17 mouse cellular contexts compared by ENCODE assay signal in genomic region chr8:11923115-11923514, GRCm38 (mm10).
A peak's percentile ranks its signal among the peaks of the same experiment; 100 is the strongest.
DNase-seq lines count a peak whose midpoint lies in the region; ATAC-seq and TF ChIP-seq lines count a peak whose summit lies in the region.
"Had no signal": no experiment of that assay in that cellular context is flagged by ENCODE, and none has a peak within 500 bp of the region (broad histone marks: within the 10 kb centered on the region; RNA-seq: fewer than 3 reads in every experiment).

No protein-coding gene starts in this region.

- no peak overlapping the region for H3K4me3 ChIP-seq in forebrain, embryonic 16.5 days (replicated peaks; ENCODE audit: low read length)
- H3K4me3 ChIP-seq in forebrain, embryonic 11.5 days (ENCODE audit: low read depth, low read length), result no peak overlapping the region
- no peak overlapping the region for H3K4me3 ChIP-seq in intestine, postnatal 0 days (ENCODE audit: low read depth, low read length)
- no peak overlapping the region for H3K4me3 ChIP-seq in intestine, embryonic 15.5 days (replicated peaks)
- no peak overlapping the region for H3K4me3 ChIP-seq in midbrain, postnatal 0 days (ENCODE audit: low read depth, low read length)
- no peak overlapping the region for H3K4me3 ChIP-seq in midbrain, embryonic 16.5 days (ENCODE audit: low read depth, low read length)
- no peak overlapping the region for H3K4me3 ChIP-seq in hindbrain, postnatal 0 days (ENCODE audit: low read length)
- H3K4me3 ChIP-seq: embryonic facial prominence, embryonic 13.5 days; limb, embryonic 10.5 days had no signal

- peak; percentile 62 for TF ChIP-seq CTCF in intestine, postnatal 0 days (IDR thresholded peaks at IDR 0.05; ENCODE audit: low read depth)
- TF ChIP-seq CTCF in midbrain, postnatal 0 days (IDR thresholded peaks at IDR 0.05), result peak; percentile 39
- peak; percentile 31; the same call in 1 of the 2 replicates for TF ChIP-seq CTCF in hindbrain, postnatal 0 days (IDR thresholded peaks at IDR 0.05; ENCODE audit: low read depth)

- no peaks in the 10 kb centered on the region for H3K9me3 ChIP-seq in forebrain, embryonic 16.5 days (ENCODE audit: control insufficient read depth, low read length)
- no peaks in the 10 kb centered on the region for H3K9me3 ChIP-seq in forebrain, embryonic 11.5 days (ENCODE audit: control insufficient read depth, low read length)
- H3K9me3 ChIP-seq in intestine, postnatal 0 days (ENCODE audit: control insufficient read depth), result no peaks in the 10 kb centered on the region
- H3K9me3 ChIP-seq in intestine, embryonic 15.5 days, result no peaks in the 10 kb centered on the region
- no peaks in the 10 kb centered on the region for H3K9me3 ChIP-seq in midbrain, postnatal 0 days (ENCODE audit: low read length)
- H3K9me3 ChIP-seq in midbrain, embryonic 16.5 days (replicated peaks; ENCODE audit: control insufficient read depth, low read length, poor library complexity, severe bottlenecking), result no peaks in the 10 kb centered on the region
- no peaks in the 10 kb centered on the region for H3K9me3 ChIP-seq in hindbrain, postnatal 0 days (ENCODE audit: low read length)
- H3K9me3 ChIP-seq: embryonic facial prominence, embryonic 13.5 days; limb, embryonic 10.5 days had no signal

- peak; percentile 31; the same call in 1 of the 2 replicates for ATAC-seq in forebrain, embryonic 16.5 days
- ATAC-seq in forebrain, embryonic 11.5 days (replicated peaks; ENCODE audit: low FRiP score), result no peak
- ATAC-seq in intestine, postnatal 0 days, result no peak
- no peak for ATAC-seq in intestine, embryonic 15.5 days
- ATAC-seq in midbrain, postnatal 0 days (ENCODE audit: low FRiP score), result no peak
- no peak for ATAC-seq in midbrain, embryonic 16.5 days
- no peak; the same call in 1 of the 2 replicates for ATAC-seq in hindbrain, postnatal 0 days
- ATAC-seq: liver, postnatal 0 days had no signal

- H3K9ac ChIP-seq in forebrain, embryonic 16.5 days (replicated peaks; ENCODE audit: low read depth, low read length), result no peak overlapping the region
- H3K9ac ChIP-seq in forebrain, embryonic 11.5 days (ENCODE audit: low read length), result no peak overlapping the region
- no peak overlapping the region for H3K9ac ChIP-seq in intestine, postnatal 0 days (ENCODE audit: low read depth, low read length)
- H3K9ac ChIP-seq in intestine, embryonic 15.5 days, result no peak overlapping the region
- no peak overlapping the region for H3K9ac ChIP-seq in midbrain, postnatal 0 days (replicated peaks; ENCODE audit: low read length, poor library complexity, severe bottlenecking)
- H3K9ac ChIP-seq in midbrain, embryonic 16.5 days (ENCODE audit: low read depth, low read length), result no peak overlapping the region
- no peak overlapping the region for H3K9ac ChIP-seq in hindbrain, postnatal 0 days (replicated peaks; ENCODE audit: low read length)
- H3K9ac ChIP-seq: embryonic facial prominence, embryonic 13.5 days; liver, postnatal 0 days had no signal

- H3K4me2 ChIP-seq in forebrain, embryonic 16.5 days (ENCODE audit: low read length), result no peak overlapping the region
- no peak overlapping the region for H3K4me2 ChIP-seq in forebrain, embryonic 11.5 days (ENCODE audit: low read depth, low read length, severe bottlenecking)
- H3K4me2 ChIP-seq in intestine, postnatal 0 days (replicated peaks; ENCODE audit: low read depth), result no peak overlapping the region
- H3K4me2 ChIP-seq in intestine, embryonic 15.5 days (replicated peaks), result no peak overlapping the region
- H3K4me2 ChIP-seq in midbrain, postnatal 0 days (ENCODE audit: low read depth, low read length, poor library complexity, severe bottlenecking), result no peak overlapping the region
- no peak overlapping the region for H3K4me2 ChIP-seq in midbrain, embryonic 16.5 days (ENCODE audit: low read length)
- no peak overlapping the region for H3K4me2 ChIP-seq in hindbrain, postnatal 0 days (ENCODE audit: low read depth, low read length)
- H3K4me2 ChIP-seq: embryonic facial prominence, embryonic 13.5 days; midbrain, embryonic 11.5 days had no signal

- no peak for DNase-seq in forebrain, embryonic 11.5 days (ENCODE audit: low spot score)
- peak; percentile 22 for DNase-seq in midbrain, postnatal 0 days (ENCODE audit: low spot score)
- DNase-seq in hindbrain, postnatal 0 days (ENCODE audit: low spot score), result no peak
- no peak for DNase-seq in gastrocnemius, adult 18-20 months (ENCODE audit: low spot score)
- DNase-seq: cerebellum, adult 9-11 months; gastrocnemius, postnatal 25 days; kidney, adult 11 months; liver, postnatal 0 days; right cerebral cortex, postnatal 14 days; thymus, adult 18-20 months had no signal

- 0 out of 2 replicates have a peak, but pooled peaks cover 2% of the 10 kb centered on the region for H3K4me1 ChIP-seq in forebrain, embryonic 16.5 days (replicated peaks; ENCODE audit: control insufficient read depth, insufficient read depth, low read length)
- H3K4me1 ChIP-seq in forebrain, embryonic 11.5 days (replicated peaks; ENCODE audit: control insufficient read depth, insufficient read depth, low read length), result no peaks in the 10 kb centered on the region
- no peaks in the 10 kb centered on the region for H3K4me1 ChIP-seq in intestine, postnatal 0 days (replicated peaks; ENCODE audit: control insufficient read depth, insufficient read depth, low read length)
- no peaks in the 10 kb centered on the region for H3K4me1 ChIP-seq in intestine, embryonic 15.5 days (replicated peaks)
- H3K4me1 ChIP-seq in midbrain, postnatal 0 days (ENCODE audit: insufficient read depth, low read length), result no peaks in the 10 kb centered on the region
- no peaks in the 10 kb centered on the region for H3K4me1 ChIP-seq in midbrain, embryonic 16.5 days (ENCODE audit: control insufficient read depth, insufficient read depth, low read length)
- no peaks in the 10 kb centered on the region for H3K4me1 ChIP-seq in hindbrain, postnatal 0 days (ENCODE audit: insufficient read depth, low read length)
- H3K4me1 ChIP-seq: embryonic facial prominence, embryonic 13.5 days; limb, embryonic 10.5 days had no signal

- H3K27ac ChIP-seq in forebrain, embryonic 16.5 days (ENCODE audit: low read length), result no peak overlapping the region
- no peak overlapping the region for H3K27ac ChIP-seq in forebrain, embryonic 11.5 days (ENCODE audit: low read depth, low read length)
- no peak overlapping the region for H3K27ac ChIP-seq in intestine, postnatal 0 days (ENCODE audit: low read depth, low read length)
- no peak overlapping the region for H3K27ac ChIP-seq in intestine, embryonic 15.5 days
- H3K27ac ChIP-seq in midbrain, postnatal 0 days (ENCODE audit: low read depth, low read length), result no peak overlapping the region
- H3K27ac ChIP-seq in midbrain, embryonic 16.5 days (ENCODE audit: low read length), result no peak overlapping the region
- no peak overlapping the region for H3K27ac ChIP-seq in hindbrain, postnatal 0 days
- H3K27ac ChIP-seq: embryonic facial prominence, embryonic 13.5 days; limb, embryonic 10.5 days had no signal

- no peaks in the 10 kb centered on the region for H3K27me3 ChIP-seq in forebrain, embryonic 16.5 days (replicated peaks; ENCODE audit: control insufficient read depth, insufficient read depth, low read length)
- H3K27me3 ChIP-seq in forebrain, embryonic 11.5 days (ENCODE audit: control insufficient read depth, insufficient read depth, low read length), result no peaks in the 10 kb centered on the region
- H3K27me3 ChIP-seq in intestine, postnatal 0 days (replicated peaks; ENCODE audit: control insufficient read depth, insufficient read depth, low read length), result no peaks in the 10 kb centered on the region
- 0 out of 2 replicates have a peak, but pooled peaks cover 4% of the 10 kb centered on the region for H3K27me3 ChIP-seq in intestine, embryonic 15.5 days (replicated peaks)
- H3K27me3 ChIP-seq in midbrain, postnatal 0 days (ENCODE audit: insufficient read depth, low read length), result no peaks in the 10 kb centered on the region
- H3K27me3 ChIP-seq in midbrain, embryonic 16.5 days (ENCODE audit: control insufficient read depth, insufficient read depth, low read depth, low read length), result no peaks in the 10 kb centered on the region
- no peaks in the 10 kb centered on the region for H3K27me3 ChIP-seq in hindbrain, postnatal 0 days (ENCODE audit: insufficient read depth, low read length)

- H3K36me3 ChIP-seq in forebrain, embryonic 16.5 days (ENCODE audit: control insufficient read depth, insufficient read depth), result no peaks in the 10 kb centered on the region
- no peaks in the 10 kb centered on the region for H3K36me3 ChIP-seq in forebrain, embryonic 11.5 days (ENCODE audit: control insufficient read depth, insufficient read depth, low read length)
- no peaks in the 10 kb centered on the region for H3K36me3 ChIP-seq in intestine, postnatal 0 days (ENCODE audit: control insufficient read depth, insufficient read depth)
- H3K36me3 ChIP-seq in intestine, embryonic 15.5 days, result no peaks in the 10 kb centered on the region
- H3K36me3 ChIP-seq in midbrain, postnatal 0 days (ENCODE audit: insufficient read depth, low read length), result no peaks in the 10 kb centered on the region
- H3K36me3 ChIP-seq in midbrain, embryonic 16.5 days (ENCODE audit: control insufficient read depth, insufficient read depth, low read length), result no peaks in the 10 kb centered on the region
- no peaks in the 10 kb centered on the region for H3K36me3 ChIP-seq in hindbrain, postnatal 0 days (ENCODE audit: insufficient read depth, low read length)
- H3K36me3 ChIP-seq: embryonic facial prominence, embryonic 13.5 days; limb, embryonic 10.5 days had no signal

- 69% methylated on average over 7 of the region's 7 CpGs for WGBS in forebrain, embryonic 16.5 days
- 84% methylated on average over 7 of the region's 7 CpGs for WGBS in forebrain, embryonic 11.5 days
- WGBS in intestine, postnatal 0 days, result 37% methylated on average over 7 of the region's 7 CpGs
- 43% methylated on average over 7 of the region's 7 CpGs for WGBS in intestine, embryonic 15.5 days
- 86% methylated on average over 7 of the region's 7 CpGs for WGBS in midbrain, postnatal 0 days
- WGBS in midbrain, embryonic 16.5 days, result 89% methylated on average over 7 of the region's 7 CpGs
- 68% methylated on average over 7 of the region's 7 CpGs for WGBS in hindbrain, postnatal 0 days
